Mouse (Mus musculus) thymus, adult 2 months (tissue): Measurements from ENCODE around the gene Aatf.

ENCODE experiments used
- CTCF ChIP-seq: fragments of 200-500 bp; IDR thresholded peaks from 2 replicates; pipeline ENCODE4 v1.5.1; 2012; ENCODE audit warnings: mild to moderate bottlenecking, control low read depth, low read length, moderate library complexity, borderline replicate concordance; ENCODE audit not compliant: control insufficient read depth, poor library complexity, insufficient read depth; ENCODE audit errors: extremely low read depth
- POLR2A ChIP-seq: fragments of 200-500 bp; IDR thresholded peaks from 2 replicates; pipeline ENCODE4 v1.6.1; 2012; ENCODE audit warnings: mild to moderate bottlenecking, low read length, control low read depth, moderate library complexity; ENCODE audit not compliant: control insufficient read depth, poor library complexity, insufficient read depth; ENCODE audit errors: extremely low read depth

- TF ChIP-seq POLR2A (no peak), CTCF (no peak)
These were observed 101.0 kb downstream of the Aatf start for GRCm38 (mm10) chr11:84412201-84412934.
